Mouse (Mus musculus) midbrain, embryonic 11.5 days (tissue): ENCODE data around the gene Adnp. TPM values are rescaled to one million over a fixed set of nuclear protein-coding genes. Genes with fewer than 3 reads are reported as not detected.

Experiments used
- ATAC-seq: fragments of 200-750 bp; cut with Nextera tagmentation; 2 replicates; pipeline ENCODE4 v1.8.0; 2017; ENCODE audit warnings: moderate TSS enrichment, moderate library complexity; ENCODE audit not compliant: low FRiP score
- DNase-seq: peaks from one replicate; pipeline ENCODE4 v3.0.0; 2015; ENCODE audit warnings: low spot score; ENCODE audit errors: missing footprints
- H3K27ac ChIP-seq: fragments of 300-500 bp; sonication (generic); 2 replicates; pipeline ENCODE4 v1.5.1; 2014; ENCODE audit warnings: low read depth, low read length
- H3K27me3 ChIP-seq: fragments of 300-500 bp; sonication (generic); 2 replicates; pipeline ENCODE4 v1.6.1; 2014; ENCODE audit warnings: mild to moderate bottlenecking, low read length, moderate library complexity, mixed read lengths; ENCODE audit not compliant: control insufficient read depth, insufficient read depth
- H3K36me3 ChIP-seq: fragments of 300-500 bp; sonication (generic); 2 replicates; pipeline ENCODE4 v1.6.1; 2014; ENCODE audit warnings: mild to moderate bottlenecking, low read length, moderate library complexity, mixed read lengths; ENCODE audit not compliant: control insufficient read depth, insufficient read depth
- H3K4me1 ChIP-seq: fragments of 300-500 bp; sonication (generic); 2 replicates; pipeline ENCODE4 v1.6.1; 2014; ENCODE audit warnings: low read length; ENCODE audit not compliant: control insufficient read depth, insufficient read depth
- H3K4me2 ChIP-seq: fragments of 300-500 bp; sonication (generic); 2 replicates; pipeline ENCODE4 v1.6.1; 2014; ENCODE audit warnings: mild to moderate bottlenecking, moderate library complexity
- H3K4me3 ChIP-seq: fragments of 300-500 bp; sonication (generic); 2 replicates; pipeline ENCODE4 v1.5.1; 2014; ENCODE audit warnings: low read depth, low read length
- H3K9ac ChIP-seq: fragments of 300-500 bp; sonication (generic); 2 replicates; pipeline ENCODE4 v1.6.1; 2014; ENCODE audit warnings: low read length
- H3K9me3 ChIP-seq: fragments of 300-500 bp; sonication (generic); 2 replicates; pipeline ENCODE4 v1.6.1; 2016; ENCODE audit warnings: low read length; ENCODE audit not compliant: control insufficient read depth
- WGBS: fragments of 180-500 bp; shearing (Covaris S2); extraction: QIAGEN DNeasy Blood & Tissue Kit; methylation state at CpG from one replicate; pipeline ENCODE4 v1.1.7; 2014; 5-methylcytosine and 5-hydroxymethylcytosine counted together
- polyA plus RNA-seq: library from polyadenylated mRNA; unstranded; fragments of >200 nt; fragmentation: Nextera tagmentation; extraction: Ambion mirVana; gene quantifications from 2 replicates; pipeline ENCODE4 v1.2.1, GENCODE M21; 2014

The Adnp gene
- polyA plus RNA-seq, 1 experiment from 2014 or later, result 9.7 TPM

GRCm38 (mm10) chr2:168223326-168223725, 16.4 kb upstream of the Adnp start:
- H3K9me3 ChIP-seq, result no peaks in the 10 kb centered on the region
- H3K9ac ChIP-seq, result no peak overlapping the region
- no peak for ATAC-seq
- peaks cover 19% of the 10 kb centered on the region for H3K36me3 ChIP-seq
- no peak overlapping the region for H3K4me2 ChIP-seq
- H3K4me3 ChIP-seq, result no peak overlapping the region
- WGBS, result 90% methylated on average over 6 of the region's 6 CpGs
- H3K4me1 ChIP-seq, result no peaks in the 10 kb centered on the region
- no peak overlapping the region for H3K27ac ChIP-seq
- peak; percentile 69 for DNase-seq
- H3K27me3 ChIP-seq, result no peaks in the 10 kb centered on the region

- Histone ChIP-seq H3K27ac (no peak overlapping the region), H3K9me3 (no peaks in the 10 kb centered on the region), H3K9ac (no peak overlapping the region), H3K4me1 (no peaks in the 10 kb centered on the region), H3K4me2 (no peak overlapping the region), H3K27me3 (no peaks in the 10 kb centered on the region), H3K36me3 (peaks cover 6% of the 10 kb centered on the region; the same call in 1 of the 2 replicates), H3K4me3 (no peak overlapping the region)
- no peak for DNase-seq
- WGBS, result 36% methylated on average over 5 of the region's 5 CpGs
- no peak for ATAC-seq
Observed at GRCm38 (mm10) chr2:168213788-168214397, 7.0 kb upstream of the Adnp start.

- Histone ChIP-seq H3K9me3 (no peaks in the 10 kb centered on the region; the same call in 1 of the 2 replicates), H3K27me3 (no peaks in the 10 kb centered on the region), H3K4me3 (no peak overlapping the region), H3K4me1 (peaks cover 14% of the 10 kb centered on the region), H3K36me3 (peaks cover 16% of the 10 kb centered on the region; the same call in 1 of the 2 replicates), H3K9ac (no peak overlapping the region), H3K4me2 (no peak overlapping the region), H3K27ac (peak overlapping the region; percentile 99; the same call in 1 of the 2 replicates)
- peak; percentile 1; the same call in 1 of the 2 replicates for ATAC-seq
- DNase-seq, result no peak
- 92% methylated on average over 3 of the region's 3 CpGs for WGBS
Observed at GRCm38 (mm10) chr2:168207883-168208282, 971 bp upstream of the Adnp start.

- ATAC-seq (peak; percentile 25), DNase-seq (peak; percentile 97)
- Histone ChIP-seq H3K4me2 (peak overlapping the region; percentile 56), H3K36me3 (peaks cover 16% of the 10 kb centered on the region; the same call in 1 of the 2 replicates), H3K4me3 (peak overlapping the region; percentile 92), H3K9ac (peak overlapping the region; percentile 100), H3K4me1 (peaks cover 14% of the 10 kb centered on the region), H3K9me3 (no peaks in the 10 kb centered on the region; the same call in 1 of the 2 replicates), H3K27me3 (no peaks in the 10 kb centered on the region), H3K27ac (peak overlapping the region; percentile 99)
- 0% methylated on average over 33 of the region's 49 CpGs for WGBS
Observed at GRCm38 (mm10) chr2:168205681-168206631, 956 bp downstream of the Adnp start.

GRCm38 (mm10) chr2:168205265-168205664, 1.6 kb downstream of the Adnp start:
- Histone ChIP-seq H3K9ac (peak overlapping the region; percentile 100), H3K9me3 (no peaks in the 10 kb centered on the region; the same call in 1 of the 2 replicates), H3K4me2 (peak overlapping the region; percentile 56), H3K36me3 (peaks cover 16% of the 10 kb centered on the region; the same call in 1 of the 2 replicates), H3K27ac (no peak overlapping the region), H3K27me3 (no peaks in the 10 kb centered on the region), H3K4me1 (peaks cover 17% of the 10 kb centered on the region), H3K4me3 (peak overlapping the region; percentile 92)
- ATAC-seq, result peak; percentile 36; the same call in 1 of the 2 replicates
- WGBS, result 6% methylated on average over 6 of the region's 6 CpGs
- DNase-seq, result peak; percentile 98

GRCm38 (mm10) chr2:168204476-168204999, 2.4 kb downstream of the Adnp start:
- H3K9me3 ChIP-seq, result no peaks in the 10 kb centered on the region; the same call in 1 of the 2 replicates
- ATAC-seq (no peak), DNase-seq (peak; percentile 82)
- H3K27ac ChIP-seq, result no peak overlapping the region
- 90% methylated on average over 8 of the region's 8 CpGs for WGBS
- H3K4me2 ChIP-seq, result peak overlapping the region; percentile 56
- H3K4me3 ChIP-seq, result peak overlapping the region; percentile 92
- peaks cover 19% of the 10 kb centered on the region for H3K4me1 ChIP-seq
- peaks cover 16% of the 10 kb centered on the region; the same call in 1 of the 2 replicates for H3K36me3 ChIP-seq
- no peak overlapping the region for H3K9ac ChIP-seq
- no peaks in the 10 kb centered on the region for H3K27me3 ChIP-seq

- Histone ChIP-seq H3K4me1 (peaks cover 28% of the 10 kb centered on the region), H3K36me3 (peaks cover 13% of the 10 kb centered on the region; the same call in 1 of the 2 replicates), H3K9me3 (no peaks in the 10 kb centered on the region; the same call in 1 of the 2 replicates), H3K9ac (no peak overlapping the region), H3K27ac (no peak overlapping the region), H3K4me3 (no peak overlapping the region), H3K4me2 (no peak overlapping the region), H3K27me3 (no peaks in the 10 kb centered on the region)
- no peak for DNase-seq
- no peak for ATAC-seq
- WGBS, result 84% methylated on average over 5 of the region's 5 CpGs
Observed at GRCm38 (mm10) chr2:168200014-168200691, 6.8 kb downstream of the Adnp start.

- Histone ChIP-seq H3K27me3 (no peaks in the 10 kb centered on the region), H3K4me2 (no peak overlapping the region), H3K36me3 (peaks cover 11% of the 10 kb centered on the region; the same call in 1 of the 2 replicates), H3K9ac (no peak overlapping the region), H3K9me3 (no peaks in the 10 kb centered on the region; the same call in 1 of the 2 replicates), H3K27ac (no peak overlapping the region), H3K4me1 (peaks cover 22% of the 10 kb centered on the region), H3K4me3 (no peak overlapping the region)
- no peak for ATAC-seq
- WGBS, result 90% methylated on average over 4 of the region's 4 CpGs
- no peak for DNase-seq
Observed at GRCm38 (mm10) chr2:168199476-168199875, 7.4 kb downstream of the Adnp start.
